Mouse (Mus musculus): ENCODE measurements around the gene Zfp689.

DNA sequence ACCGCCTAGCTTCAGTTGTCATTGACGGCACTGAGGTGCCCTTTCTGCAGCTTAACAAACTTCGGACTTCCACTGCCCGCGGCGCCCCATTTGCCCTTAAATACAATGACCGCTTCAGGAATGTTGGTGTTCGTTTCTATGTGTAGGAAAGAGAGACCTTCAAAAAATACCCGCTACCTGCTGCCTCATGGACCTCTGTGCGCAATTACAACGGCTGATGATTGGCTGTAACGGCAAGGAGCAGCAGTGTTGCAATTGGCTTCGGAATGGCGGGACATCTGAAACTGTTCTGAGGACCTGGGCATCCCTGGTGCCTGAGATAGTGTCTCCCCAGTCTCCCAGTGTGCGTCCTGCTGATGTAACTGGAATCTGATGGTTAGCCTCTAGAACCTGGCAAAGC lies 26.7 kb downstream of the Zfp689 start:
- TF ChIP-seq CTCF (IDR thresholded peaks at IDR 0.05; ENCODE audit: borderline replicate concordance, insufficient read depth, low read length) (no peak), POLR2A (IDR thresholded peaks at IDR 0.05; ENCODE audit: low read depth, low read length) (no peak)

Data from embryonic fibroblast, embryonic 13.5 days (primary cell).